Mouse (Mus musculus) cerebellum, postnatal 36 days (tissue): ENCODE results near the gene Smyd5.

Source experiments
- DNase-seq, 2 experiments: peaks; one replicate each; pipeline ENCODE4 v3.0.0; 2021 to 2022; ENCODE audit warnings: mixed read lengths in 2 of 2

Smyd5 gene

DNA sequence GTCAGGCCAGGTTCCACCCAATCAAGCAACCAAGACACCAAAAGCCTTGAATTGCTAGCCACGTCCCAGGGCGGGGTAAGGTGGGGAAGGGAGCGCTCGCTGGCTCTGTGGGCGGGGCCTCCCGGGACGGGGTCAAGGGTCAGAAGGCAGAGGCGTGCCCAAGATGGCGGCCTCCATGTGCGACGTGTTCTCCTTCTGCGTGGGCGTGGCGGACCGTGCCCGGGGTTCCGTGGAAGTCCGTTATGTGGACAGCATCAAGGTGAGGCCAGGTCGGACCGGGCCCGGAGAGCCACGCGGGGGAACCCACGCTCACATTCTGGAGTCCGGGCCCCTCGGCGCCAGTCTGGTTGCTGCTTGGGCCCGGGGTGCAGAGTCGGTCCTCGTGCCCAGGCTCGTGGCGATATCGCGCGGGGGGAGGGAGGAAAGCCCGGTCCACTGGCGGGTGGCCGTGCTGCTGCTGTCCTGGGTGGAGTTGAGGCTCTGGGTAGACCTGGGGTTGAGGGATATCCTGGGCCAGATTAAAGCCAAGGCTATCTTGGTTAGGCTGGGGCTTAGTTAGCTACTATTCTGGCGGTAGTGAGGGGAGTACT lies at the start of gene Smyd5:
Gene Smyd5 (plus strand): TSS at position 148 of the 590 bp plus-strand sequence.
- peak; percentile 69 to 80 for DNase-seq

DNA sequence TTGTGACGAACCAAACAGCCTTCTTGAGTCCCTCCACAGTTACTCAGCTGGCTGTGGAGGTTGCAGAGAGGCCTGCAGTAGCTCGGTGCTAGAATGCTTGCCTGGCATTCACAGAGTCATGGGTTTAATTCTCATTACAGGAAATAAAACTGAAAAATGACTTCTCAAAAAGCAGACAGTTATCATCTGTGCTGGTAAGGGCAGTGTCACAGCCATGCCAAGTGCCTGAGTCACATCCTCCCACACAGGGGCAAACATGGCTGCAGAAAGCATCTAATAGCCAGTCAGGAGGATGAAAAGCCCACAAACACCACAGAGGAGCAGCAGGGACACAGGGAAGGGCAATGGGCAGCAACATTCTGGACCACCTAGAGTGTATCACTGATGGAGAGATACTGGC lies 49.0 kb upstream of the Smyd5 start:
- DNase-seq, result no peak

DNA sequence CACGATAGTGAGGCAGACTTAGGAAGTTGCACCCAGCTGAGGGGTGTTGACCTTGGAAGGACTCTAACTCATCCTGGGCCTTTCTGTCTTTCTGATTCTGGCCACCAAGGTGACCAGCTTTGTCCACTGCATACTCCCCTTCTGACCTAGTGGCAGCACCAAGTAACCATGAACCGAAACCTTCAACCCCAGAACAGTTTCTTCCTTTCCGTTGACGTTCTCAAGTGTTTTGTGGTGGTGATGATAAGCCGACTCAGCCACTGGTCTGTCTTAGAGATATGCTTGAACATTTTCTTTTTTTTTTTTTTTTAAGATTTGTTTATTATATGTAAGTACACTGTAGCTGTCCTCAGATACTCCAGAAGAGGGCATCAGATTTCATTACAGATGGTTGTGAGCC lies 43.2 kb upstream of the Smyd5 start:
- DNase-seq, result no peak

DNA sequence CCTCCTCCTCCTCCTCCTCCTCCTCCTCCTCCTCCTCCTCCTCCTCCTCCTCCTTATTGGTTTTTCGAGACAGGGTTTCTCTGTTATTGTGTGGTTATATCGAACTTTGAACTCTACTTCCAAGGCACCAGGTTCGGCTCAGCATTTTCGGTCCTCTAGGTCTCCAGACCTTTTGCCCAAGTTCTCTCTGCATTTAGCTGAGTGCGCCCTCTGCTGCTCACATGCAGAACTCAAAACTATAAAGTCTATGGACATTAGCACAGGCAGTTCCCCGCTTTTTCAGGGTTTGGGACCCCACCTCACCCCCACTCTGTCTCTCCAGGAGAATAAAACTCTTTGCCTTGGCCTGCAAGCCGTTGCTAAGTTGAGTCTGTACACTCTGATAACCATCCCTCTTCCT lies 40.0 kb upstream of the Smyd5 start:
- peak; percentile 78 to 84 for DNase-seq

- DNase-seq, result no peak
These were observed 36.4 kb upstream of the Smyd5 start for GRCm38 (mm10) chr6:85395360-85395759.

GRCm38 (mm10) chr6:85397165-85397564 lies 34.6 kb upstream of the Smyd5 start:
- peak; percentile 18 to 28 for DNase-seq

GRCm38 (mm10) chr6:85399715-85400114 lies 32.1 kb upstream of the Smyd5 start:
- no peak for DNase-seq

DNA sequence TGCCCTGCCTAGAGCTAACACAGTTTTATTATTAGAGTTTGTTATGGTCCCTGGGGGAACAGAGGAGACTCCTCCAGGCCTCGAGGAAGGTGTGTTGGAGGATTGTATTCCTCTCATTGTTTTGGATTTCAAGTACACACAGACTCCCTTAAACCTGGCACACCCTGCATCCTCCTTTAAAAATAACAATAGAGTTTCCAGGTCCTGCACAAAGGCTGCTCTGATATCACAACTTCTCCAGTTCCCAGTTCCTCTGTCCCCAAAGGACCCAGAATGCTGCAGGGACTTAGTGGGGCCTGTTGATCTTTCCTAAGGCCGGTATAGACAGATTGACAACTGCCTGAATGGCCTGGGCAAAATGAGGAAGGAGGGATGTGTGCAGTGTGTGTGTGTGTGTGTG lies 29.2 kb upstream of the Smyd5 start:
- no peak for DNase-seq

DNA sequence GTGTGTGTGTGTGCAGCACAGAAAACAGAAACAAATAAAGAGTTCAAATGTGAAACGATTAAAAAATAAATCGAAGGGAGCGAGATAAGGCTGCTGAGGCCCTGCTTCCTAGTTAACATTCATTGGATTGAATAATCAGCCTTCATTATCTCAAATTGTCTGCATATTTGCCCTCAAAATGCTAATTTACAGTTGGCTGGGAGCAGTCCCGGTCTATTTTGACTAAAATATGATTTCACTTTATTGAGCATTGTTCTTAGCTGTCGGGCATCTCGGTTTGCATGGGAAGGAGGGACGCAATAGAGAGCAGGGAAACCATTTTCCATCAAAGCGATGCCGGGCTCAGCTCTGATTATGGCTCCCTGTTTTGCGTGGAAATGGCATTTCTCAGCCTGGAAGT lies 28.8 kb upstream of the Smyd5 start:
- no peak for DNase-seq

DNA sequence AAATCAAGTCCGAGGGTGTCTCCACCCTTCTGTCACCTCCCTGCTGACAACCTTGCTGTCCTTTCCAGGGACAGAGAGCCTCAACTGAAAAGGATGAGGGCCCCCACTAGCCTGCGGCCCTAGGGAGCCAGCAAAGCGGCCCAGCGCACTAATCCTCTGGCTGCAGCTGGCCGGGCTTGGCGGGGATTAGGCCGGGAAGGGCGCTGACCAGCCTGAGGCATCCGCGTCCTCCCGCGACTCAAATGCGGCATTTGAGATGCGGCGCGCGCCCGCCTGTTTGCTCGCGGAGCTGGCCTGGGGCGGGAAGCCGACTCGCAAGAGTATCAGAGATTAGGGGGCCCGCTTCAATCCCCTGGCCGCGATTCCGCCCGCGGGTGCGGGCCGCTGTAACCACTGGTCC lies 22.8 kb upstream of the Smyd5 start:
- DNase-seq, result peak in 1 of 2 experiments; percentile 10

- peak; percentile 25 to 44 for DNase-seq
These were observed 21.0 kb upstream of the Smyd5 start for GRCm38 (mm10) chr6:85410771-85411273.

DNA sequence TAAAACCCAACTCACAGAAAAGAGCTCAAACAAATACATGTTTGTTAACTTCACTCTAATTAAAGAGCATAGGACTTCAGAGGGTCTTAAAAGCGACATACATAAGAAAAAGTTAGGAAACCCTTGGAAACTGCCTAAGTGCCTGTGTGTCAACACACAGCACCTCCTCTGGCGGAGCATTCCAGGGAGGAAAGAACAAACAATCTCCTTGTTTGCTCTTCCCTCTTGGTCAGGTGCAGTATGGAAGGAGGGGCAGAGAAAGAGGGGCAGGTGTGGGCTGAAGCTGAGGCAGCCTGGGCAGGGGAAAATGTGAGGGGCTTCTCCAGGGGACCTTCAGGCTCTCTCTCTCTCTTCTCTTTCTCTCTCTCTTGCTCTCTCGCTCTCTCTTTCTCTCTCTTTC lies 16.0 kb upstream of the Smyd5 start:
- DNase-seq, result no peak

- DNase-seq, result no peak
These were observed 12.6 kb upstream of the Smyd5 start for GRCm38 (mm10) chr6:85419150-85419549.

- DNase-seq, result no peak
These were observed 7.9 kb upstream of the Smyd5 start, which contains the start of gene Noto for GRCm38 (mm10) chr6:85423836-85424379. Gene Noto, plus strand, starts transcription at chr6:85423886.

DNA sequence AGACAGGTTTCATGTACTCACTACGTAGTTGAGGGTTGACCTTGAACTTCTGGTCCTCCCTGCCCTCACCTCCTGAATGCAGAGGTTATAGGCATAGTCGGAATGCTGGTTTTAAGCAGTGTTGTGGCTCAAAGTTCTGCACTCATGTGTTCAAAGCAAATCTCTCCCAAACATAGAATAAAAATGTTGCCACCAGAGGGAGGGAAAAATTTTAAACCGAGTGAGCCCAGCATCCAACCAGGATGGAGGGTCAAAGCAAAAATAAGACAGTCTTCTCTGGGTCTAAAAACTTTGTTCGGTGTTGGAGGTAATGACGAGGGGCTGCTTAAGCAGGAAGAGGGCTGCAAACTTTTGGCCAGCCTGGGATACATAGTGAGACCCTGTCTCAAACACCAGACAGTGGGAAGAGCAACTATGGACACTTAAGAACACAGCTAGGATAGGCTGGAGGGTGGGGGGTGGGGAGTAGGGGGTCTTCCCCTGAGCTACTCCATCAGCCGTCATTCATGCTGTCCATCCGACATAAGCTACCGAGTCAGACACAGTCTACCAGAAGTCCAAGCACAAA lies 431 bp upstream of the Smyd5 start:
- DNase-seq, result no peak

- DNase-seq, result no peak
These were observed 2.1 kb downstream of the Smyd5 start for GRCm38 (mm10) chr6:85433865-85434264.

DNA sequence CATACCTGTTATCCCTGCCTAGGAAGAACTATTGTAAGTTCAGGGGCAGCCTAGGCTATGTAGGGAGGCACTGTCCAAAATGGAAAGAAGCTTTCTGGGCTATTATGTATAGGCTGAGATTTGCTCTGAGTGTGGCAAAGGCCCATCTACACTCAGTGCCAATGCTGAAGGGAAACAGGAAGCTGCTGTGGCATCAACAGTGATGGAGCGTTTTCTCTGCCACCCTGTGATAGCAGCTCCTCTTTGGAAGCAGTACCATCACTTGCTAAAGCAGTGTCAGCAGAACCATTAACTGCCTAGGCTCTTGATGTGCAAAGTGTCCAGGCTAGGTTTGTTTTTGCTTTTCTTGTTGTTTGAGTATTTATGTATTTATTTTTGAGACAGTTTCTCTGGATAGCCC lies 4.4 kb downstream of the Smyd5 start:
- no peak for DNase-seq

DNA sequence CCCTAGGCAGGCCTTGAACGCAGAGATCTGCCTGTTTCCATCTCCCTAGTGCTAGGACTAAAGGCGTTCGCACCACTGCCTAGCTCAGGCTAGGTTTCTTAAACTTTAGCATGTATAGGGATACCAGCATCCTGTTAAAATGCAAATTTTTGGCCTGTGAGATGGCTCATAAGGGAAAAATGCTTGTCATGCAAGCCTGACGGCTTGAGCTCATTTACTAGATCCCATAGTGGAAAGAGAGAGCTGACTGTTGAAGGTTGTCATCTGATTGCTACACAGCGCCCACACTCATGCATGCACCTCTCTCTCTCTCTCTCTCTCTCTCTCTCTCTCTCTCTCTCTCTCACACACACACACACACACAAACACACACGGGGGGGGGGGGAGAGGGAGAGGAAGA lies 4.8 kb downstream of the Smyd5 start:
- DNase-seq, result no peak

DNA sequence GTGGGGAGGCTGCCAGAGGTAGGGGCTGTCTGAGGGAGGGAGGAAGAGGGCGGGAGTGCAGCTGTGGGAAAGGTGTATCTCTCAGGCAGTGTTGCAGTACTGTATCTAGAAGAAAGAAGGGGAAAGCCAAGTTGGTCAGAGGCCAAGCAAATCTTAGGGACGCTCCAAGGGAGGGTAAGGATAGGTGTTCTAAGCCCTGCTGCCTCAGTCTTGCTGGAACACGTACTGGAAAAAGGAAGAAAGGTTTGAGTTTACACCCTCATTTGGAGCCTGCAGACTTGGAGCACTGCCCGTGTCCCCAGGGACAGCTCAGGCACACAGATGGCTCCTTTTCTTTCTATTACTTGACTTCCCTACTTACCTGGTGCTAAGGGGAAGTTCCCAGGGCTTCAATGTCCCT lies 9.4 kb downstream of the Smyd5 start:
- DNase-seq, result no peak

GRCm38 (mm10) chr6:85443488-85444233 lies 11.9 kb downstream of the Smyd5 start:
- no peak for DNase-seq

DNA sequence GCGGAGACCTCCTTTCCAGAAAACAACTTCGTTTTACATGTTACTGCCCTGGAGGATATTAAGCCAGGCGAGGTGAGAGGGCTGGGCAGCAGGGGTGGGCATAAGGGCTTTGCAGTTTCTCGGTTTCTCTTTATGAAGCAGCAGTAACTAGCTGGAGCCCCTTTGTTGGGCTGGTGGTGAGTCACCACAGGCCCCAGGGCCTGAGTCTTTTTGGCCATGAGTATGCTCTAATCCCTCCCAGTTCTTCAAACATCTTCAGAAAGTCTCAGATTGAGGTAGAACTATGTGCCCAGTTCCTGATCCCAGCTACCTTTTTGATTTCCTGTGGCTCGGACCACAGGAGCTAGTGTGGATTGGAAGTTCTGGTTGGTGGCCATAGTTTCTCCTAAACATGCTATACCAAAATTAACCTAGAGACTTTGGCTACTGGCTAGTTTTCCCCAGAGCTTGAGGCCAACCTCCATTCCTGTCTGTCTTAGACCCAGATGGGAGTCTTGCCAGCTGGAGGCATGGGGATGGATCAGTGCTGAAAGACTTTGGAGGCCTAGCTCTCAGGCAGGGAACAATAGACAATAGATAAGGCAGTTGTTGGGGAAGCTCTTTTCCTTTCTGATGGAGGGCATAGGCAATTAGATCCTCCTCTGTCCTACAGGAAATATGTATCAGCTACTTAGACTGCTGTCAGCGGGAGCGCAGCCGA lies 12.6 kb downstream of the Smyd5 start:
- DNase-seq, result no peak

- DNase-seq, result no peak
These were observed 13.5 kb downstream of the Smyd5 start for GRCm38 (mm10) chr6:85445286-85445685.

DNA sequence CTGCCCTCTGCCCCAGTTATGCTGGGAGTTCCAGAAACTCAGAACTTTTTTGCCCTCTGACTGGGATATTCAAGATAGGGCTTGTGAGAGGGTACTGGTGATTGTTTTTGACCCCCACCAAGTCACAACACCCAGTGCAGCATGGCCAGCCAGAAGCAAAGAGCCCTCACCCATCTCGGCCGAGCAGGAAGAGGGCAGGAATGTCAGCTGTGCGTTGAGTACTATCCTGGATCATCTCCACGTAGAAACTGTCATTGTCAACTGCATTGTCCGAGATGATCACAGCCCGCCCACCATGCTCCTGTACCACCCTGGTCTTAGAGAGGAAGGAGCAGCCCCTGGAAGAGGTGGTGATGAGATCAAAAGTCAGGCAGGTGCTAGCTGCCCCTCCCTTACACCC lies 15.6 kb downstream of the Smyd5 start:
- no peak for DNase-seq
